Mouse (Mus musculus) heart, adult 2 months (tissue): ENCODE measurements at regions not wholly inside any gene's neighbourhood (a gene's known extent, or its start where the extent isn't known, plus 50 kb on each side); places are given as distances from the start of the nearest gene placed in this dataset.

ENCODE experiments used
- CTCF ChIP-seq: fragments of 200-600 bp; IDR thresholded peaks from 2 replicates; pipeline ENCODE4 v1.8.1; 2022; ENCODE audit warnings: antibody characterized with exemption, mild to moderate bottlenecking, moderate library complexity
- POLR2A ChIP-seq: fragments of 200-500 bp; IDR thresholded peaks from 2 replicates; pipeline ENCODE4 v1.6.1; 2011; ENCODE audit warnings: mild to moderate bottlenecking, low read depth, low read length, control low read depth; ENCODE audit not compliant: insufficient read depth

- TF ChIP-seq CTCF, result no peak
- TF ChIP-seq POLR2A, result no peak
Observed at GRCm38 (mm10) chr7:72504268-72504667, 197.9 kb upstream of the Mctp2 start.
